Mouse (Mus musculus) intestine, embryonic 15.5 days (tissue): Measurements from ENCODE around the gene Dnase1. TPM values are rescaled to one million over a fixed set of nuclear protein-coding genes. Genes with fewer than 3 reads are reported as not detected.
"Not testable (repeated sequence)": the region's sequence is repeated elsewhere in the genome, so short reads cannot be mapped to it uniquely, and the experiment has no call there.

Experiments
- ATAC-seq: fragments of 200-750 bp; cut with Nextera tagmentation; 2 replicates; pipeline ENCODE4 v1.8.0; 2017; ENCODE audit warnings: moderate TSS enrichment, moderate library complexity
- H3K27ac ChIP-seq: fragments of 300-500 bp; sonication (generic); 2 replicates; pipeline ENCODE4 v1.5.1; 2015; ENCODE audit warnings: mild to moderate bottlenecking, inconsistent platforms
- H3K27me3 ChIP-seq: fragments of 300-500 bp; sonication (generic); replicated peaks from 2 replicates; pipeline ENCODE4 v1.6.1; 2015; ENCODE audit warnings: inconsistent platforms
- H3K36me3 ChIP-seq: fragments of 300-500 bp; sonication (generic); 2 replicates; pipeline ENCODE4 v1.6.1; 2015; ENCODE audit warnings: inconsistent platforms
- H3K4me1 ChIP-seq: fragments of 300-500 bp; sonication (generic); replicated peaks from 2 replicates; pipeline ENCODE4 v1.6.1; 2015; ENCODE audit warnings: inconsistent platforms
- H3K4me2 ChIP-seq: fragments of 300-500 bp; sonication (generic); replicated peaks from 2 replicates; pipeline ENCODE4 v1.6.1; 2015; ENCODE audit warnings: mild to moderate bottlenecking, inconsistent platforms
- H3K4me3 ChIP-seq: fragments of 300-500 bp; sonication (generic); replicated peaks from 2 replicates; pipeline ENCODE4 v1.5.1; 2015; ENCODE audit warnings: inconsistent platforms
- H3K9ac ChIP-seq: fragments of 300-500 bp; sonication (generic); 2 replicates; pipeline ENCODE4 v1.6.1; 2015; ENCODE audit warnings: inconsistent platforms
- H3K9me3 ChIP-seq: fragments of 300-500 bp; sonication (generic); 2 replicates; pipeline ENCODE4 v1.6.1; 2016; ENCODE audit warnings: inconsistent platforms
- whole genome bisulfite sequencing: fragments of 180-500 bp; shearing (Covaris S2); methylation state at CpG from one replicate; pipeline ENCODE4 v1.1.7; 2015; 5-methylcytosine and 5-hydroxymethylcytosine counted together
- polyA plus RNA-seq: library from polyadenylated mRNA; unstranded; fragments of >200 nt; fragmentation: Nextera tagmentation; extraction: Ambion mirVana; gene quantifications from 2 replicates; pipeline ENCODE4 v1.2.1, GENCODE M21; 2015

The Dnase1 gene
- 2.7 and 2.9 TPM in 2 replicates for polyA plus RNA-seq

GRCm38 (mm10) chr16:4036807-4037206 lies at the start of gene Dnase1:
Gene Dnase1 (plus strand): TSS chr16:4036942.
- Histone ChIP-seq H3K4me2 (no peak within 1 kb of the TSS), H3K9me3 (no peaks in the 10 kb centered on the region), H3K4me3 (no peak within 1 kb of the TSS), H3K4me1 (no peaks in the 10 kb centered on the region), H3K9ac (no peak within 1 kb of the TSS), H3K27ac (no peak within 1 kb of the TSS), H3K36me3 (peaks cover 24% of the 10 kb centered on the region), H3K27me3 (no peaks in the 10 kb centered on the region)
- 71% methylated on average over 5 of the region's 5 CpGs for WGBS
- peak; percentile 58 for ATAC-seq

GRCm38 (mm10) chr16:3988410-3988809 lies 48.3 kb upstream of the Dnase1 start:
- no peaks in the 10 kb centered on the region for H3K27me3 ChIP-seq
- WGBS: 93% methylated on average over 4 of the region's 4 CpGs
- no peak overlapping the region for H3K4me3 ChIP-seq
- H3K9ac ChIP-seq: no peak overlapping the region
- no peaks in the 10 kb centered on the region for H3K4me1 ChIP-seq
- no peaks in the 10 kb centered on the region for H3K9me3 ChIP-seq
- no peak overlapping the region for H3K27ac ChIP-seq
- no peak for ATAC-seq
- no peak overlapping the region for H3K4me2 ChIP-seq
- peaks cover 64% of the 10 kb centered on the region for H3K36me3 ChIP-seq

- peaks cover 11% of the 10 kb centered on the region; the same call in 1 of the 2 replicates for H3K36me3 ChIP-seq
- peak within 1 kb of the TSS; percentile 90 for H3K9ac ChIP-seq
- peak within 1 kb of the TSS; percentile 85 for H3K4me3 ChIP-seq
- peak within 1 kb of the TSS; percentile 86 for H3K27ac ChIP-seq
- H3K27me3 ChIP-seq: no peaks in the 10 kb centered on the region
- peak within 1 kb of the TSS; percentile 78 for H3K4me2 ChIP-seq
- WGBS: 1% methylated on average over 58 of the region's 58 CpGs
- no peaks in the 10 kb centered on the region for H3K9me3 ChIP-seq
- peaks cover 11% of the 10 kb centered on the region; the same call in 1 of the 2 replicates for H3K4me1 ChIP-seq
- peak; percentile 98 for ATAC-seq
Observed at GRCm38 (mm10) chr16:4003489-4004398, 33.0 kb upstream of the Dnase1 start, which contains the start of gene Slx4. Gene Slx4 (minus strand): TSS chr16:4003770.

GRCm38 (mm10) chr16:4012882-4013570 lies 23.7 kb upstream of the Dnase1 start:
- H3K4me2 ChIP-seq: no peak overlapping the region
- WGBS: 58% methylated on average over 4 of the region's 4 CpGs
- ATAC-seq: peak; percentile 87
- no peaks in the 10 kb centered on the region for H3K36me3 ChIP-seq
- H3K4me1 ChIP-seq: no peaks in the 10 kb centered on the region
- no peak overlapping the region for H3K27ac ChIP-seq
- H3K9me3 ChIP-seq: no peaks in the 10 kb centered on the region
- no peaks in the 10 kb centered on the region for H3K27me3 ChIP-seq
- no peak overlapping the region for H3K4me3 ChIP-seq
- H3K9ac ChIP-seq: no peak overlapping the region

- Histone ChIP-seq H3K9me3 (no peaks in the 10 kb centered on the region), H3K27ac (no peak overlapping the region), H3K9ac (no peak overlapping the region), H3K4me3 (no peak overlapping the region), H3K4me1 (no peaks in the 10 kb centered on the region), H3K27me3 (no peaks in the 10 kb centered on the region), H3K36me3 (no peaks in the 10 kb centered on the region), H3K4me2 (no peak overlapping the region)
- ATAC-seq: no peak
- 74% methylated on average over 5 of the region's 5 CpGs for WGBS
Observed at GRCm38 (mm10) chr16:4014040-4014668, 22.6 kb upstream of the Dnase1 start.

- H3K27me3 ChIP-seq, H3K4me1 ChIP-seq, H3K9me3 ChIP-seq, H3K36me3 ChIP-seq, H3K9ac ChIP-seq, H3K27ac ChIP-seq, ATAC-seq, H3K4me2 ChIP-seq, H3K4me3 ChIP-seq: not testable (repeated sequence)
- 87% methylated on average over 17 of the region's 17 CpGs for WGBS
Observed at GRCm38 (mm10) chr16:4016786-4017185, 20.0 kb upstream of the Dnase1 start.

- H3K4me1 ChIP-seq, H3K36me3 ChIP-seq, H3K27ac ChIP-seq, H3K27me3 ChIP-seq, H3K9ac ChIP-seq, H3K9me3 ChIP-seq, ATAC-seq, H3K4me3 ChIP-seq, H3K4me2 ChIP-seq: not testable (repeated sequence)
- 77% methylated on average over 6 of the region's 6 CpGs for WGBS
Observed at GRCm38 (mm10) chr16:4017466-4017865, 19.3 kb upstream of the Dnase1 start.

GRCm38 (mm10) chr16:4021241-4021640 lies 15.5 kb upstream of the Dnase1 start:
- no peak overlapping the region for H3K9ac ChIP-seq
- 78% methylated on average over 1 of the region's 1 CpGs for WGBS

GRCm38 (mm10) chr16:4022719-4023118 lies 14.0 kb upstream of the Dnase1 start:
- no peaks in the 10 kb centered on the region for H3K9me3 ChIP-seq
- no peak overlapping the region for H3K4me3 ChIP-seq
- no peaks in the 10 kb centered on the region for H3K36me3 ChIP-seq
- WGBS: 76% methylated on average over 4 of the region's 4 CpGs
- ATAC-seq: no peak
- no peak overlapping the region for H3K27ac ChIP-seq
- no peak overlapping the region for H3K9ac ChIP-seq
- no peak overlapping the region for H3K4me2 ChIP-seq
- no peaks in the 10 kb centered on the region for H3K4me1 ChIP-seq
- no peaks in the 10 kb centered on the region for H3K27me3 ChIP-seq

More at GRCm38 (mm10) chr16:4021241-4021640, 15.5 kb upstream of the Dnase1 start:
- no peak for ATAC-seq
- Histone ChIP-seq H3K4me1 (no peaks in the 10 kb centered on the region), H3K4me2 (no peak overlapping the region), H3K27me3 (no peaks in the 10 kb centered on the region), H3K36me3 (no peaks in the 10 kb centered on the region), H3K4me3 (no peak overlapping the region), H3K27ac (no peak overlapping the region), H3K9me3 (no peaks in the 10 kb centered on the region)

- Histone ChIP-seq H3K4me2 (no peak overlapping the region), H3K27ac (no peak overlapping the region), H3K4me1 (no peaks in the 10 kb centered on the region), H3K4me3 (no peak overlapping the region), H3K27me3 (no peaks in the 10 kb centered on the region), H3K9ac (no peak overlapping the region), H3K9me3 (no peaks in the 10 kb centered on the region), H3K36me3 (no peaks in the 10 kb centered on the region)
- WGBS: 45% methylated on average over 1 of the region's 1 CpGs
- ATAC-seq: no peak; the same call in 1 of the 2 replicates
Observed at GRCm38 (mm10) chr16:4026672-4027071, 10.1 kb upstream of the Dnase1 start.

- H3K27ac ChIP-seq: no peak overlapping the region
- no peak for ATAC-seq
- H3K4me3 ChIP-seq: no peak overlapping the region
- WGBS: 79% methylated on average over 3 of the region's 3 CpGs
- no peaks in the 10 kb centered on the region for H3K9me3 ChIP-seq
- H3K36me3 ChIP-seq: no peaks in the 10 kb centered on the region
- H3K4me2 ChIP-seq: no peak overlapping the region
- no peak overlapping the region for H3K9ac ChIP-seq
- H3K4me1 ChIP-seq: no peaks in the 10 kb centered on the region
- no peaks in the 10 kb centered on the region for H3K27me3 ChIP-seq
Observed at GRCm38 (mm10) chr16:4027211-4027610, 9.5 kb upstream of the Dnase1 start.

GRCm38 (mm10) chr16:4029371-4029841 lies 7.3 kb upstream of the Dnase1 start:
- no peak overlapping the region for H3K27ac ChIP-seq

More at GRCm38 (mm10) chr16:4029371-4029841, 7.3 kb upstream of the Dnase1 start:
- H3K9me3 ChIP-seq: no peaks in the 10 kb centered on the region
- H3K4me2 ChIP-seq: no peak overlapping the region
- peak; percentile 31 for ATAC-seq
- no peak overlapping the region for H3K4me3 ChIP-seq
- WGBS: 77% methylated on average over 5 of the region's 5 CpGs
- no peak overlapping the region for H3K9ac ChIP-seq
- no peaks in the 10 kb centered on the region for H3K36me3 ChIP-seq
- no peaks in the 10 kb centered on the region for H3K27me3 ChIP-seq
- no peaks in the 10 kb centered on the region for H3K4me1 ChIP-seq
